Comparison of ENCODE assay signal across 8 mouse cellular contexts in the genomic region with DNA sequence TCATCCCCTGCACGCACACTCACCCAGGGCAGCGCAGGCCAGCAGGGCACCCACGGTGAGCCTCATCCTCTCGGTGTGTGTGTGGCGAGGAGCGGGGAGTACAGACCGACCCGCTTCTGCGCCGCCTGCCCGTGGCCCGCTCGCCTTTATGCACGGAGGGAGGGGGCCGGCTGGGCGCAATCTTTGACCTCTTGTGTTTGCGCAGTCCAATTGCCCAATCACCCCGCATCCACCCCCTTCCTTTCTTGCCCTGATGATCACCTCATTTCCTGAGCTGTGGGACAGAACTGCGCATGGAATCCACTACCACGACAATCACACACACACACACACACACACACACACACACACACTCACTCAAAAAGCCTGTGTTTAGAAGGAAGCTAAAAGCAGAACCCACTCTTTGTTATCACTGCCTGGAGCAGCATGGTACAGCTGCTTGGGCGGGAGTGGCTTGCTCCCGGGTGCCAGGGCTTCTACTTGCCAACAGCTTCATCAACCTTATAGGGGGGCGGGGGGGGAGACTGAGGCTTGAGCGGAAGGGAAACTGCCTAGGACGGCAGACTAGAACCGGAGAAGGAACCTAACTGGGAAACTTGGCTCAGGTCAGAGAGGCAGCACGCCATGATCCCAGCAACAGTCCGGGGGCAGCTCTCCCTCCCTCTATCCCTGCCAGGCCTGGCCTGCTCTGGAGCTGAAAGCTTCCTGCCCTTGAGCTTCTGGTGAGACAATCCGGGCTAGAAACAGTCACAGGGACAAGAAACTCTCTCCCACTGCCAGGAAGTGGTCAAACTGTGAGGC. TPM values are rescaled to one million over a fixed set of nuclear protein-coding genes. Genes with fewer than 3 reads are reported as not detected.
DNase-seq lines count a peak whose midpoint lies in the region; ATAC-seq lines count a peak whose summit lies in the region.

Gm20425 (minus strand) TSS at position 157 of the 801 bp plus-strand sequence.
Trf (minus strand) TSS at position 294 of the 801 bp plus-strand sequence.

- WGBS in intestine, embryonic 14.5 days: 45% methylated on average over 29 of the region's 29 CpGs

- H3K4me2 ChIP-seq in intestine, embryonic 14.5 days (ENCODE audit: low read length): peak within 1 kb of the TSS; percentile 41

- peak within 1 kb of the TSS; percentile 34 for H3K9ac ChIP-seq in intestine, embryonic 14.5 days (ENCODE audit: low read length)

- peaks cover 11% of the 10 kb centered on the region; the same call in 1 of the 2 replicates for H3K4me1 ChIP-seq in intestine, embryonic 14.5 days (replicated peaks; ENCODE audit: control insufficient read depth, insufficient read depth, low read length)

- H3K27ac ChIP-seq in intestine, embryonic 14.5 days (ENCODE audit: low read depth): peak within 1 kb of the TSS; percentile 54; the same call in 1 of the 2 replicates

- peak; percentile 70 for DNase-seq in adrenal gland, adult 2 months
- DNase-seq in cerebellum, postnatal 14 days: peak; percentile 44 to 49
- DNase-seq in gastrocnemius, postnatal 25 days: peak; percentile 35
- peak; percentile 68 for DNase-seq in intestine, embryonic 14.5 days (ENCODE audit: low spot score)
- peak; percentile 31 to 77 for DNase-seq in left cerebral cortex, adult 8-10 months (ENCODE audit: low spot score in 2 of 2)
- DNase-seq in lung, postnatal 4 days: peak; percentile 80 to 85
- peak; percentile 67 to 69 for DNase-seq in right cerebral cortex, postnatal 10 days (ENCODE audit: low spot score in 2 of 2)
- DNase-seq in adipocyte (ENCODE audit: low spot score): no peak

- ATAC-seq in intestine, embryonic 14.5 days (replicated peaks; ENCODE audit: low FRiP score, low TSS enrichment, low read depth): peak; percentile 63

- H3K36me3 ChIP-seq in intestine, embryonic 14.5 days (ENCODE audit: control insufficient read depth, insufficient read depth, low read length): no peaks in the 10 kb centered on the region

- H3K27me3 ChIP-seq in intestine, embryonic 14.5 days (replicated peaks; ENCODE audit: control insufficient read depth, insufficient read depth, low read length): no peaks in the 10 kb centered on the region

- peak within 1 kb of the TSS; percentile 3; the same call in 1 of the 2 replicates for H3K4me3 ChIP-seq in intestine, embryonic 14.5 days (ENCODE audit: low read depth, low read length)

- H3K9me3 ChIP-seq in intestine, embryonic 14.5 days (ENCODE audit: control insufficient read depth, low read length): no peaks in the 10 kb centered on the region

RNA-seq across cellular contexts. Expression of gene Gm20425, which starts in this region (rescaled TPM):
- total RNA-seq in adrenal gland, adult 2 months (2021): 10 to 100 TPM; 13.3 to 20.2 TPM
- polyA plus RNA-seq in adrenal gland, adult 2 months (2012; rRNA removed): 0.06 TPM in 1 of 2 replicates, not detected in the other
- total RNA-seq in gastrocnemius, postnatal 25 days (2021): 1 to 10 TPM in 1 of 2 experiments, not detected in 1; 5.6 TPM
- polyA plus RNA-seq in intestine, embryonic 14.5 days (2014; fragmentation: Nextera tagmentation; extraction: Ambion mirVana): 3.9 TPM in 1 of 2 replicates, not detected in the other
- 10 to 100 TPM in 3 of 4 experiments, 1 to 10 TPM in 1; 8.8 to 15.2 (median 12.5) TPM for total RNA-seq in left cerebral cortex, adult 8-10 months (2022)

RNA-seq across cellular contexts. Expression of gene Trf, which starts in this region (rescaled TPM):
- 100 to 1,000 TPM; 241 to 278 TPM for total RNA-seq in adrenal gland, adult 2 months (2021)
- 430 and 1,156 TPM in 2 replicates for polyA plus RNA-seq in adrenal gland, adult 2 months (2012; rRNA removed)
- total RNA-seq in gastrocnemius, postnatal 25 days (2021): 10 to 100 TPM in 1 of 2 experiments, 1 to 10 TPM in 1; 7.9 to 32.4 TPM
- 77.5 and 85.0 TPM in 2 replicates for polyA plus RNA-seq in intestine, embryonic 14.5 days (2014; fragmentation: Nextera tagmentation; extraction: Ambion mirVana)
- 100 to 1,000 TPM; 378 to 495 (median 418) TPM for total RNA-seq in left cerebral cortex, adult 8-10 months (2022)

Comparison
In these comparisons a context has a peak if more than half of its experiments do, and no peak if none do; other contexts are left out.
1. RNA of gene Trf (total RNA-seq): 378 to 495 TPM in left cerebral cortex, adult 8-10 months and 241 to 278 TPM in adrenal gland, adult 2 months; 7.9 to 32.4 TPM in gastrocnemius, postnatal 25 days; every median in the first group is over 4 times any median in the second.